Mouse (Mus musculus) heart, adult 11 months (tissue): Measurements from ENCODE around the gene Kif13a.

ENCODE experiments used
- DNase-seq: peaks from one replicate; pipeline ENCODE4 v3.0.0; 2022

The Kif13a gene

GRCm38 (mm10) chr13:46880736-46881135 lies 48.9 kb downstream of the Kif13a start:
- DNase-seq, result peak; percentile 81

GRCm38 (mm10) chr13:46880243-46880642 lies 49.4 kb downstream of the Kif13a start:
- peak; percentile 66 for DNase-seq

DNA sequence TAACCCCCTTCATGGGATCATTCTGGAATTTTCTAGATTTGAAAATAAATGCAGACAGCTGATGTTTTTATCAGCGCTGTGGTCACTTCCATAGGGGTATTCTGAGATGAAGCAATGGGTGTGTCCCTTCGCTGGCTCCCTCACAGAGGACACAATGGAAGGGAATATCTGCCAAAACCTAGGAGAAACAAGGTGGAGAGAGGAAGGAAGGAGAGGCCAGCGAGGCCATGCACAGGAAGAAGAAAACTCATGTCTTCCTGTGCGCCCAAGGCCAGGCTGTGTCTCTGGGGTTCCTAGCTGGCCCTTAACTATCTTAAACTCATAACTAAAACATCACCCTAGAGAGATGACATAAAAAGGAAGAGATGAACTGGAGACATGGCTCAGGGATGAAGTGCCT lies 52.6 kb downstream of the Kif13a start:
- peak; percentile 98 for DNase-seq

- peak; percentile 94 for DNase-seq
Measured at GRCm38 (mm10) chr13:46875377-46875776, 54.3 kb downstream of the Kif13a start.

DNA sequence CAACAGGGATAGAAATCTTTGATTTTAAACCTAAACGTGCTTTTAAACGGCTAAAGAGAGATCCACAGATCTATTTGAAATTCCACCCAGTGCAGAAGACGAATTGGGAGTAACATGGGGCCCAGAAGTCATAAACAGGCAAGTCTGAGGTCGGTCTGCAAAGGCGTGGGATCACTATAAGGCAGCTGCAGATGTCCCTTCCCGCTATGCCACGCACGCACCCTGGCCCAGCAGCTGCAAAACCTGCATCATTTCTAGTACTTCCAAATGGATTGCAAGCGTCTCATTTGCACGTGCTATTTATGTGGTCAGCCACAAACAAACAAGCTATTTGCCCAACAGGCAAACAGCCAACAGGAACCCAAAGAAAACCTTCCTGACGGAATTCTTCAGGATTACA lies 56.9 kb downstream of the Kif13a start:
- DNase-seq, result peak; percentile 74

DNA sequence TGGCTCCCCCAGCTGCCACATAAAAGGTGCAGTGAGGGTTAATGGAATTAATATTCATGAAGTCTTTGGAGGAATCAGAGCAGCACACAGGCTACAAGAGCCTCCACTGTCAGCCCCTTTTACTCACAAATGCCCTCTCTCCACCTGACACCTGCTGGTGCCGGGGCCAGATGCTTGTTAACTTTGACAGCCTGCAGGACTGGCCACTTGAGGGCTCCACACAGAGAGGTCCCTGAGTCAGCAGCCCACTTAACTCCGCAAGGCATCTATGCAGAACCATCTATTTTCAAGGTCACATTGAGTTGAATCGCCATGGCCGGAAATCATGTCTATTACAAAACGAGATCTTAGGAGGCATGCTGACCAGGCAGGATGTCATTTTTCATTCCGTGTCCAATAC lies 57.5 kb downstream of the Kif13a start:
- DNase-seq, result peak; percentile 94

- peak; percentile 87 for DNase-seq
Measured at GRCm38 (mm10) chr13:46869464-46869863, 60.2 kb downstream of the Kif13a start.

DNA sequence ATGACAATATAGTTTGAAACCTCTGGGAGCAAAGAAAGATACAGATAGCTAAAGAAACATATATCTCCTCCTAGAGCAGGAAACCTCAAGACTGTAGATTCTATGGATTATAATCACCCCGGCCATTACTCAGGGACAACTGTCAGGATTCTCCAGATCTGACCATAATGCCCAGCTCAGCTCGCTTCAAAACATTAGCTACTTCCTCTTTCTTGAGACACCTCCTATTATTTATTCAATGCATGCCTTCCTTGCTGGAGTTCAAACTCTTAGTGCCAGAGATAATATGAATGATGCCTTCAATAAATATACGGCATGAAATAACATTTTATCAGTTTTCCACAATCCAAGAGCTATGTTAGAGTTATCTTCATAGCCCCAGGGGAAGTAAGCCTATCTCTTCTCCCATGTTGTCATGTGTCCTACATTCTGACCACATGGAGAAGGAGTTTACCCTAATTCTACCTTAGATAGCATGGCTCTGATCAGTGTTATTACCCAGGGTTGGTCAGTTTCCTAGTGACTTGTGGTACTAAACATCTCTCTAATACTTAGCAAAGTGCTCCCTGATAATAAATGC lies 66.4 kb downstream of the Kif13a start:
- DNase-seq, result no peak

DNA sequence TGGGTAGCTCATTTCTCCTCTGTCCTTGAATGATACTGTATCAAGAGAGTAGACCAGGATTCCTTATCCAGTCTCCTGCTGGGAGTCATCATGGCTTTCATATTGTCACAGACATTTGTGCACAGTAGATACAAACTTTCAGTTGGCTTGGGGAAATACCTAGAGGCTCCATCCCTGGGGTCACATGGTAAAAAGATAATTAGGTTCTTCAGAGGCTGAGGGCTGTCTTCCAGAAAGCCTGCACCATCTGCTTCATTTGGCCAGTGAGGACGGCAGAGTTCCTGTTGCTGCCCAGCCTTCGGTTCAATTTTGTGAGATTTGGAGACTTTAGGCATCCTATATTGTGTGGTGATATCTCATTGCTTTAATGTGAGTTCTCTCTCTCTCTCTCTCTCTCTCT lies 69.8 kb downstream of the Kif13a start:
- no peak for DNase-seq

DNA sequence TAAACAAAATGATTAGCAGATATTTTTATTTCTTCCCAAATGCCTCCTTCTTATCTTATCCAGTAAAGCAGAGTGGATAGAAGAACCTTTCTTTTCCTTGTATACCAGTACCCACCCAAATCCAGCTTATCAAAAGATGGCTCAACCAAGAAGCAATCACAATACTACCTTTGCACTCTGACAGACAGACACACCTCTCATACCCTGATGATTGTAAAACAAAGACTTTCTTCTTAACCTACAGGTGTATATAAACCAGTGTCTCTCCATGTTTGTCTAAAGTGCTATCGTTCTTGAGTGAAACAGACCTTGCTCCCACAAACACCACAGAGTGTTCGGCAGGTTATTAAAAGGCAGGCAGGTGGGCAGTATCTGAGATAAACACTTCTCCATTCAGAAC lies 70.5 kb downstream of the Kif13a start:
- DNase-seq, result no peak

DNA sequence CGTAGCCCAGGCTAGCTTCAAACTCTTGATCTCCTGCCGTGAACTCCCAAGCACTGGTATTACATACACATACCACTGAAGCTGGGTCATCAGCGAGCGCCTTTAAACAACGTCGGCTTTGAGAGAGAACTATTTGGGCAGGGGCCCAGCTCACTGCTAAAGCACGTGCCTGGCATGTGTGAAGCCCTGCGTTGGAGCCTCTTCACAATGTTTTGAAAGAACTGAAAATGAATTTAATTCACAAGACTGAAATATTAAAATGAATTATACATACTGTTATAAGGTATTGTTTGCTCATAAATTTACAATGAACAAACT lies 70.9 kb downstream of the Kif13a start:
- DNase-seq, result no peak

DNA sequence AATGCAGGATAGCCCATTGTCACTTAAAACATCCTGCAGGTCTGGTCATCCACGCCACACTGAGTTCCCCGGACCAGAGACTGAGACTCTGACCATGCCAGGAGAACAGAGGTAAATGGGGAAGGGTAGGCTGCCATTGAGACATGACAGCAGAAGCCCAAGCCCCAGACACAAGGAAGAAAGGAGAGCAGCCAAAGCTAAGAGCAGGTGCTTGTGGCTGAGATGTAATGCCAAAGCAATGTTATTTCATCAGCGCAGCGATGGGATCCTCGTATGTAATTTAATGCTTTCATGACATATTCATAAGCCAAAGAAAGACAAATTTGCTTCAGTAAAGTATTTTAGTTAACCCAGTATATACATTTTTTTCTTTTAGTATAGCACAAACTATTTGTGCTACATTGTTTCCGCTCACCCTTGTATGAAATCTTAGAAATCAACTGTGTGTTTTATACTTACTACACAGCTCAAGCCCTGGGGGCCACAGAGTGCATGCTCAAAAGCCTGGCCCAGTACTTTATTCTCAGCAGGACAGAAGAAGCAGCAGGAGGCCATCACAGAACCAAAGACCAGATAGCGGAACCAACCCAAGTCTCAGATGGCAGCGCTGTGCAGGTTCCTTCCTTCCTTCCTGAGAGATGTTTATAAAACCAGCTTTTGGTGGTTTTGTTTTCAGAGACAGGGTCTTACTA lies 71.4 kb downstream of the Kif13a start:
- DNase-seq, result no peak

DNA sequence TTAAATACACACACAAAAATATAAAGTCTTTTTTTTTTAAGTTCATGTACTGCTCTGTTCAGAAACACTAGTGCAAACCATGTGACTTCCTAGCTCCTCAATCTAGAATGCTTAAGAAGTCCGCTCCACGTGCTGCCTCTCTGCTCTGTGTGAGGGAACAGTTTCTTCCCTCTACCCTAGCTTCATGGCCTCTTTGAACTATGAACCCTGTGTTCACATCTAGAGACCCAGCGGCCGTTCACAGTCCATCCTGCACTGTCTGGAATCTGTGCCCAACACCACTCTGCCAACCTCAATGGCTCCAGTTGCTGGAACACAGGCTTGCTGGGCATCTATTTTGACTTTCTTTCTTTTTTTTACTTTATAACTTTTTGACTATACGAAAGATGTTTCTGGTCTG lies 75.2 kb downstream of the Kif13a start:
- no peak for DNase-seq

- peak; percentile 76 for DNase-seq
Measured at GRCm38 (mm10) chr13:46852470-46852869, 77.2 kb downstream of the Kif13a start.

DNA sequence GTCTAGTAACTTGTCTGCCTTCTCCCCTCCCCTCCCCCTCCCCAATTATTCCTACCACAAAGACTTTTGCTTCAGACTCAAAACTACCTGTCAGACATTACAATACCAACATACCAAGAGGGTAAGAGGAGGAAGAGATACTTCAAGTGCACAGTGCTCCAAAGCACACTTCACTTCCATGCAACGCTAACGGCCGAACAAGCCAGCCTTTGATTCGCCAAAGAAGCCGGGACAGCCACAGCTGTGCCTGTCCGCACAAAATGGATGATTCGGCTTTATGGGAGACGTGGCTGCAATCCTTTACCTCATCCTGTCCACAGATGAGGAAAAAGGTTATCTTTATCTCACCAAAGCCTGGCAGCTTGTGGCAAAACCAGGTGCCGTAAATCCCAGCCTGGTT lies 84.2 kb downstream of the Kif13a start:
- DNase-seq, result peak; percentile 72

- peak; percentile 81 for DNase-seq
Measured at GRCm38 (mm10) chr13:46844561-46845235, 85.0 kb downstream of the Kif13a start.

- no peak for DNase-seq
Measured at GRCm38 (mm10) chr13:46843646-46844045, 86.0 kb downstream of the Kif13a start.

DNA sequence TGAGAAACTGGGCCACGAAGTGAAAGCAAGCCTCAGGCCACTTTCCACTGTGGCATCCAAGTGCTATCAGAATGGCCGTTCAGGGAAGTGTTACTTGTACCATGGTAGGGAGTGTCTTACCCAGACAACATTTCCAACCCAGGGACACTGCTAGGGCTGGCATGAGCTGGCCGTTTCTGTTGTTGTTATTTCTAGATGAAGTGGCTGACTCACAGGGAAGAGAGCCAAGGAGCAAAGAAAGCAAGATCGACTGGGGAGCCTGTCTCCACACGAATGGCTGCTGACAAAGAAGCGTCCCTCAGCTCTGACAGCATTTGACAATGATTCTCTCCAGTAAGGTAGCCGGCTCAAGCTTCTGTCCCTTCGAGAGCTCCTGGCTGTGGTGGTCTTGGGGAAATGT lies 87.5 kb downstream of the Kif13a start:
- peak; percentile 96 for DNase-seq

DNA sequence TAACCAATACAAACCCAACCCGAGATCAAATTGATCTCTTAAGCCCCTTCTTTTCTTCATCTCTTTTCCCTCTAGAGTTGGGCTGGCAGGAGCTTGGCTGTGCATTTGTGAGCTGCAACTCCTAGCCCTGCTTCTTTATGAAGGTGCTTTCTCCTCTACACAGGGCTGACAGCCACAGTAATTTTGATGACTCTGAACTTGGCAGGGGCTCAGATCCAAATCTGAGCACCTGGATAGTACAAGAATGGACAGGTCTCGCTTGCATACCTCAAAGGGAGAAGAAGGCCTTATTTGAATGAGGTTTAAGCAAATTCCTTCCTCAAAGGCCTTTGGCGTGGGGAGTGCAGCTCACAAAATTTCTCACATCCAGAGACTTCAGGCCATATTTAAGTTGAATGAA lies 88.0 kb downstream of the Kif13a start:
- DNase-seq, result peak; percentile 74

DNA sequence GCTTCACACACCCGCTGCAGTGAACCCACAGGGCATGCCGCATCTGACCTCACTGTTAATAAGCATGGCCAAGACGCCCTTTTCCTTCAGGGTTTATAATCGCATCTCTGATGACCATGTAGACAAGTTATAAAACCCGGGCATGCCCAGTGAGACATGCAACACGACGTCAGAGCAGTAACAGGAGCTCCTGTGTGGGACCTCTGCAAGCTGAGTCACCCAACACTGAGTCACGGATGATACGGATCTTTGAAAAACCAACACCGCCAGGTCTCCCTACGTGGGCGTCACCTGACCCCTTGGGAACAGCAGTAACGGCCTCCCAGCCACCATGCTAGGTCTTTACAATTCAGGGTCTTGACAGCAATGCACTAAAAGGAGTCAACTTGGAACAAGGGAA lies 89.0 kb downstream of the Kif13a start:
- peak; percentile 85 for DNase-seq

DNA sequence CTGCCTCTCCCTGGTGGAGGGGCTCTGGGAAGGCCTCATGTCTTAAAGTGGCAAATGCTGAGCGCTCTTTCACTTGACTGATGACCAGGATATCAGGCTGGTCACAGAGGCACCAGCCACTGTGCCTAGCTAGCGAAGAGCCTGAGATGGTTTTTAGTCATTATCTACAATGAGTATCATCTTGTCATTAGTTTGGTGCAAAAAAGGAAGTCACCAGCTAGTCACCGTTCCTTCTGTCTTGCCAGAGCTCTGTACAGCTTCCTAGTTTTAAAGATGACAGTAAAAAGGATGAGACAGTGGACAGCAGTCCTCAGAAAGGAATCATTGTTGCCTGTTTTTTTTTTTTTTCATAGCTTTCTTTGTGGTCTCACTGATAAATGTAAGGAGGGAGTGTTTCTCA lies 90.4 kb downstream of the Kif13a start:
- peak; percentile 75 for DNase-seq

- peak; percentile 83 for DNase-seq
Measured at GRCm38 (mm10) chr13:46838551-46838950, 91.1 kb downstream of the Kif13a start.

GRCm38 (mm10) chr13:46835351-46835750 lies 94.3 kb downstream of the Kif13a start:
- DNase-seq, result no peak

- DNase-seq, result no peak
Measured at GRCm38 (mm10) chr13:46834805-46835204, 94.9 kb downstream of the Kif13a start.

DNA sequence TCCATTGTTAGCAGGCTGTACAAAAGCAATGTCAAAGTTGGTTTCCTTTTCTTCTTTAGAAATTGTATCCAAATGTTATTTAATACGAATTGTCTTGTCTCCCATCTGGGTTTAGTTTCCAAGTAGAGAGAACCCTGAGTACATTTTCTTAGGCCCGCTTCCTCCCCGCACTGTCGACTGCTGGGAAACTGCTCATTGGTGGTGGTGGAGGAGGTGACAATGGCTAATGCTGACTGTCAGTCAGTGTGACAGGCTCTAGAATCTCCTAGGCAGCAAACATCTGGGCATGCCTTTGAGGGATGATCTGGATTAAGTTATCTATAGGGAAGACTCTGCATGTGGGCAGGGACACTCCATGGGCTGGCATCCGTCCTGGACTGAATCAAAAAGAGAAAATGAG lies 96.1 kb downstream of the Kif13a start:
- DNase-seq, result no peak
